Mouse (Mus musculus) limb, embryonic 12.5 days (tissue): ENCODE results near the gene Gm10358. TPM values are rescaled to one million over a fixed set of nuclear protein-coding genes. Genes with fewer than 3 reads are reported as not detected.
"Not testable (repeated sequence)": the region's sequence is repeated elsewhere in the genome, so short reads cannot be mapped to it uniquely, and the experiment has no call there.

Source experiments
- ATAC-seq: fragments of 200-750 bp; cut with Nextera tagmentation; 2 replicates; pipeline ENCODE4 v1.8.0; 2017; ENCODE audit warnings: low read depth, moderate TSS enrichment; ENCODE audit not compliant: insufficient number of reproducible peaks, insufficient read depth, low FRiP score, low TSS enrichment
- H3K27ac ChIP-seq: fragments of 300-500 bp; sonication (generic); 2 replicates; pipeline ENCODE4 v1.5.1; 2016; ENCODE audit warnings: mild to moderate bottlenecking, moderate library complexity
- H3K27me3 ChIP-seq: fragments of 300-500 bp; sonication (generic); 2 replicates; pipeline ENCODE4 v1.6.1; 2016; ENCODE audit warnings: mild to moderate bottlenecking, moderate library complexity
- H3K36me3 ChIP-seq: fragments of 300-500 bp; sonication (generic); 2 replicates; pipeline ENCODE4 v1.6.1; 2016; ENCODE audit warnings: mild to moderate bottlenecking, moderate library complexity
- H3K4me1 ChIP-seq: fragments of 300-500 bp; sonication (generic); replicated peaks from 2 replicates; pipeline ENCODE4 v1.6.1; 2016
- H3K4me2 ChIP-seq: fragments of 300-500 bp; sonication (generic); 2 replicates; pipeline ENCODE4 v1.6.1; 2016; ENCODE audit warnings: mild to moderate bottlenecking, moderate library complexity
- H3K4me3 ChIP-seq: fragments of 300-500 bp; sonication (generic); replicated peaks from 2 replicates; pipeline ENCODE4 v1.5.1; 2016; ENCODE audit warnings: mild to moderate bottlenecking
- H3K9ac ChIP-seq: fragments of 300-500 bp; sonication (generic); replicated peaks from 2 replicates; pipeline ENCODE4 v1.6.1; 2016; ENCODE audit warnings: mild to moderate bottlenecking, moderate library complexity
- H3K9me3 ChIP-seq: fragments of 300-500 bp; sonication (generic); 2 replicates; pipeline ENCODE4 v1.6.1; 2016; ENCODE audit warnings: mild to moderate bottlenecking, moderate library complexity
- WGBS: fragments of 180-500 bp; shearing (Covaris S2); methylation state at CpG from one replicate; pipeline ENCODE4 v1.1.7; 2016; 5-methylcytosine and 5-hydroxymethylcytosine counted together
- polyA plus RNA-seq: library from polyadenylated mRNA; unstranded; fragments of >200 nt; fragmentation: Nextera tagmentation; extraction: Ambion mirVana; gene quantifications from 2 replicates; pipeline ENCODE4 v1.2.1, GENCODE M21; 2016

The Gm10358 gene
- polyA plus RNA-seq, result 0.21 TPM in 1 of 2 replicates, not detected in the other

- WGBS, result 91% methylated on average over 5 of the region's 5 CpGs
- Histone ChIP-seq H3K4me2 (no peak within 1 kb of the TSS), H3K27ac (no peak within 1 kb of the TSS), H3K4me3 (no peak within 1 kb of the TSS), H3K36me3 (no peaks in the 10 kb centered on the region), H3K27me3 (no peaks in the 10 kb centered on the region), H3K9ac (no peak within 1 kb of the TSS), H3K9me3 (no peaks in the 10 kb centered on the region), H3K4me1 (no peaks in the 10 kb centered on the region)
- ATAC-seq, result no peak
Measured at GRCm38 (mm10) chr8:75406489-75406888, at the start of gene Gm10358. Gene Gm10358 (minus strand): TSS chr8:75406589.

- Histone ChIP-seq H3K9me3 (no peaks in the 10 kb centered on the region), H3K4me2 (no peak within 1 kb of the TSS), H3K36me3 (no peaks in the 10 kb centered on the region), H3K9ac (no peak within 1 kb of the TSS), H3K4me3 (no peak within 1 kb of the TSS), H3K27me3 (no peaks in the 10 kb centered on the region), H3K4me1 (no peaks in the 10 kb centered on the region), H3K27ac (no peak within 1 kb of the TSS)
- no peak for ATAC-seq
- WGBS, result 86% methylated on average over 7 of the region's 7 CpGs
Measured at GRCm38 (mm10) chr8:75448394-75448793, 42.0 kb upstream of the Gm10358 start, which contains the start of gene Iqcm. Gene Iqcm (plus strand): TSS chr8:75448694.

- H3K27ac ChIP-seq, ATAC-seq, H3K36me3 ChIP-seq, H3K4me1 ChIP-seq, H3K9me3 ChIP-seq, H3K9ac ChIP-seq, H3K4me3 ChIP-seq, H3K4me2 ChIP-seq, H3K27me3 ChIP-seq: not testable (repeated sequence)
- 86% methylated on average over 3 of the region's 3 CpGs for WGBS
Measured at GRCm38 (mm10) chr8:75415696-75416095, 9.3 kb upstream of the Gm10358 start.

GRCm38 (mm10) chr8:75384770-75385290 is 21.6 kb downstream of the Gm10358 start:
- H3K9ac ChIP-seq, result no peak overlapping the region
- H3K4me2 ChIP-seq, result no peak overlapping the region
- no peak overlapping the region for H3K4me3 ChIP-seq

GRCm38 (mm10) chr8:75375530-75376123 is 30.8 kb downstream of the Gm10358 start:
- no peak overlapping the region for H3K27ac ChIP-seq
- no peak for ATAC-seq
- H3K27me3 ChIP-seq, result no peaks in the 10 kb centered on the region
- H3K9me3 ChIP-seq, result no peaks in the 10 kb centered on the region
- H3K4me2 ChIP-seq, result no peak overlapping the region
- no peak overlapping the region for H3K9ac ChIP-seq
- H3K4me1 ChIP-seq, result no peaks in the 10 kb centered on the region
- H3K36me3 ChIP-seq, result no peaks in the 10 kb centered on the region
- WGBS, result 67% methylated on average over 1 of the region's 1 CpGs
- no peak overlapping the region for H3K4me3 ChIP-seq

More at GRCm38 (mm10) chr8:75384770-75385290, 21.6 kb downstream of the Gm10358 start:
- no peak for ATAC-seq
- Histone ChIP-seq H3K27ac (no peak overlapping the region), H3K4me1 (no peaks in the 10 kb centered on the region), H3K27me3 (no peaks in the 10 kb centered on the region), H3K36me3 (no peaks in the 10 kb centered on the region), H3K9me3 (no peaks in the 10 kb centered on the region; the same call in 1 of the 2 replicates)
- WGBS, result 87% methylated on average over 4 of the region's 4 CpGs

GRCm38 (mm10) chr8:75372006-75372405 is 34.4 kb downstream of the Gm10358 start:
- Histone ChIP-seq H3K4me3 (no peak overlapping the region), H3K27me3 (no peaks in the 10 kb centered on the region), H3K27ac (no peak overlapping the region), H3K36me3 (no peaks in the 10 kb centered on the region), H3K4me2 (no peak overlapping the region), H3K4me1 (no peaks in the 10 kb centered on the region), H3K9me3 (no peaks in the 10 kb centered on the region), H3K9ac (no peak overlapping the region)
- no peak for ATAC-seq
- WGBS, result 93% methylated on average over 2 of the region's 2 CpGs

Other genes with a start within 250 kb of the Gm10358 start
- gene Rasd2, start 192.6 kb downstream of the Gm10358 start, polyA plus RNA-seq, result 0.14 and 0.27 TPM in 2 replicates
- 0.10 TPM in 1 of 2 replicates, not detected in the other for gene Iqcm, start 42.1 kb upstream of the Gm10358 start, polyA plus RNA-seq